In genomic region chr6:113959336-113959735, GRCm38 (mm10) we compare ENCODE assay signal across 28 mouse cellular contexts.
DNase-seq lines count a peak whose midpoint lies in the region; ATAC-seq lines count a peak whose summit lies in the region.
"Had no signal": no experiment of that assay in that cellular context is flagged by ENCODE, and none has a peak within 500 bp of the region (broad histone marks: within the 10 kb centered on the region; RNA-seq: fewer than 3 reads in every experiment).

No protein-coding gene starts in this region.

- H3K4me2 ChIP-seq in midbrain, embryonic 11.5 days, result no peak overlapping the region
- H3K4me2 ChIP-seq in midbrain, embryonic 14.5 days (ENCODE audit: low read length), result no peak overlapping the region
- H3K4me2 ChIP-seq in kidney, embryonic 16.5 days (replicated peaks; ENCODE audit: low read depth, low read length), result no peak overlapping the region
- H3K4me2 ChIP-seq: embryonic facial prominence, embryonic 13.5 days; forebrain, embryonic 13.5 days; heart, embryonic 15.5 days; midbrain, embryonic 12.5 days; neural tube, embryonic 13.5 days; stomach, embryonic 15.5 days had no signal

- 53% methylated on average over 1 of the region's 1 CpGs for WGBS in midbrain, embryonic 11.5 days
- 71% methylated on average over 1 of the region's 1 CpGs for WGBS in midbrain, embryonic 14.5 days
- 69% methylated on average over 1 of the region's 1 CpGs for WGBS in kidney, embryonic 16.5 days

- no peaks in the 10 kb centered on the region for H3K4me1 ChIP-seq in midbrain, embryonic 11.5 days (ENCODE audit: control insufficient read depth, insufficient read depth, low read length)
- H3K4me1 ChIP-seq in midbrain, embryonic 14.5 days (ENCODE audit: control insufficient read depth, insufficient read depth, low read length), result peaks cover 7% of the 10 kb centered on the region; the same call in 1 of the 2 replicates
- no peaks in the 10 kb centered on the region for H3K4me1 ChIP-seq in kidney, embryonic 16.5 days (ENCODE audit: insufficient read depth, low read length)
- H3K4me1 ChIP-seq: embryonic facial prominence, embryonic 13.5 days; heart, embryonic 15.5 days; stomach, embryonic 15.5 days had no signal

- DNase-seq in midbrain, embryonic 11.5 days (ENCODE audit: low spot score, missing footprints), result peak; percentile 53
- no peak for DNase-seq in midbrain, embryonic 14.5 days
- peak; percentile 87 to 91 for DNase-seq in cerebellum, adult 18-20 months
- peak; percentile 92 to 93 for DNase-seq in cerebellum, postnatal 14 days
- DNase-seq in ovary, postnatal 10 days (ENCODE audit: low spot score), result no peak
- DNase-seq: adrenal gland, adult 8-10 months; B cell, adult 2 months; embryo, embryonic 11 days; gastrocnemius, adult 2 months; kidney, adult 9 months; kidney, postnatal 36 days; right cerebral cortex, adult 18-20 months; right cerebral cortex, postnatal 4 days; thymus, adult 18-20 months; thymus, postnatal 36 days had no signal

- no peaks in the 10 kb centered on the region for H3K36me3 ChIP-seq in midbrain, embryonic 11.5 days (ENCODE audit: control insufficient read depth, insufficient read depth, low read length)
- no peaks in the 10 kb centered on the region for H3K36me3 ChIP-seq in midbrain, embryonic 14.5 days (ENCODE audit: control insufficient read depth, insufficient read depth, low read length)
- H3K36me3 ChIP-seq in kidney, embryonic 16.5 days (ENCODE audit: insufficient read depth, low read length), result no peaks in the 10 kb centered on the region
- H3K36me3 ChIP-seq: embryonic facial prominence, embryonic 13.5 days; G1E; heart, embryonic 15.5 days; midbrain, embryonic 12.5 days; neural tube, embryonic 13.5 days; stomach, embryonic 15.5 days had no signal

- H3K9ac ChIP-seq in midbrain, embryonic 11.5 days (ENCODE audit: low read length), result no peak overlapping the region
- no peak overlapping the region for H3K9ac ChIP-seq in midbrain, embryonic 14.5 days (replicated peaks; ENCODE audit: low read length)
- no peak overlapping the region for H3K9ac ChIP-seq in kidney, embryonic 16.5 days (replicated peaks; ENCODE audit: low read length)
- H3K9ac ChIP-seq: embryonic facial prominence, embryonic 13.5 days; forebrain, embryonic 13.5 days; heart, embryonic 15.5 days; midbrain, embryonic 12.5 days; neural tube, embryonic 13.5 days; stomach, embryonic 15.5 days had no signal

- no peaks in the 10 kb centered on the region for H3K27me3 ChIP-seq in midbrain, embryonic 11.5 days (ENCODE audit: control insufficient read depth, insufficient read depth, low read length)
- H3K27me3 ChIP-seq in midbrain, embryonic 14.5 days (ENCODE audit: control insufficient read depth, insufficient read depth, low read length), result no peaks in the 10 kb centered on the region
- H3K27me3 ChIP-seq in kidney, embryonic 16.5 days (ENCODE audit: insufficient read depth, low read length), result no peaks in the 10 kb centered on the region
- H3K27me3 ChIP-seq: forebrain, embryonic 13.5 days; neural tube, embryonic 13.5 days; stomach, embryonic 15.5 days had no signal

- ATAC-seq in midbrain, embryonic 11.5 days (ENCODE audit: low FRiP score), result no peak
- ATAC-seq in midbrain, embryonic 14.5 days (ENCODE audit: low FRiP score, low TSS enrichment), result no peak
- ATAC-seq in kidney, embryonic 16.5 days (ENCODE audit: low FRiP score, low TSS enrichment), result no peak
- ATAC-seq in activated CD4-positive, CD25-positive, alpha-beta regulatory T cell, adult 4 months, result no peak
- ATAC-seq: forebrain, embryonic 13.5 days; hindbrain, embryonic 16.5 days; intestine, embryonic 16.5 days; lung, postnatal 0 days had no signal

- no peak overlapping the region for H3K27ac ChIP-seq in midbrain, embryonic 11.5 days (ENCODE audit: low read depth, low read length)
- no peak overlapping the region for H3K27ac ChIP-seq in midbrain, embryonic 14.5 days (replicated peaks; ENCODE audit: low read depth, low read length)
- no peak overlapping the region for H3K27ac ChIP-seq in kidney, embryonic 16.5 days (ENCODE audit: low read length)
- H3K27ac ChIP-seq: embryonic facial prominence, embryonic 13.5 days; forebrain, embryonic 13.5 days; gastrocnemius, adult 2 months; heart, embryonic 15.5 days; midbrain, embryonic 12.5 days; neural tube, embryonic 13.5 days; stomach, embryonic 15.5 days had no signal

- H3K9me3 ChIP-seq in midbrain, embryonic 11.5 days (ENCODE audit: control insufficient read depth, low read length), result no peaks in the 10 kb centered on the region
- H3K9me3 ChIP-seq in midbrain, embryonic 14.5 days (ENCODE audit: control insufficient read depth, low read length), result no peaks in the 10 kb centered on the region
- no peaks in the 10 kb centered on the region for H3K9me3 ChIP-seq in kidney, embryonic 16.5 days (ENCODE audit: low read length)
- H3K9me3 ChIP-seq: embryonic facial prominence, embryonic 13.5 days; forebrain, embryonic 13.5 days; heart, embryonic 15.5 days; midbrain, embryonic 12.5 days; neural tube, embryonic 13.5 days; stomach, embryonic 15.5 days had no signal

- H3K4me3 ChIP-seq in midbrain, embryonic 11.5 days (ENCODE audit: low read depth, low read length), result no peak overlapping the region
- no peak overlapping the region for H3K4me3 ChIP-seq in midbrain, embryonic 14.5 days (replicated peaks; ENCODE audit: low read depth, low read length)
- H3K4me3 ChIP-seq in kidney, embryonic 16.5 days (ENCODE audit: low read length), result no peak overlapping the region
- H3K4me3 ChIP-seq: embryonic facial prominence, embryonic 13.5 days; erythroblast, embryonic 14.5 days; forebrain, embryonic 13.5 days; gastrocnemius, adult 2 months; heart, embryonic 15.5 days; midbrain, embryonic 12.5 days; neural tube, embryonic 13.5 days; stomach, embryonic 15.5 days had no signal

Comparison
In these comparisons a context has a peak if more than half of its experiments do, and no peak if none do; other contexts are left out.
1. DNase-seq: peak in midbrain, embryonic 11.5 days (single experiment), cerebellum, adult 18-20 months (2 of 2) and cerebellum, postnatal 14 days (2 of 2); none in midbrain, embryonic 14.5 days (single experiment) and ovary, postnatal 10 days (single experiment).